Mouse (Mus musculus) CD4-positive, CD25-positive, alpha-beta regulatory T cell, adult 4 months (primary cell): ENCODE measurements around the gene Naa15. TPM values are rescaled to one million over a fixed set of nuclear protein-coding genes. Genes with fewer than 3 reads are reported as not detected.

Experiments used
- ATAC-seq: one replicate; pipeline ENCODE4 v1.8.0; 2017
- polyA plus RNA-seq, 2 experiments: library from polyadenylated mRNA; unstranded; fragments of 100-300 nt; shearing (Covaris generic); gene quantifications; one replicate each; pipeline ENCODE4 v1.2.1; 2017

The Naa15 gene
- polyA plus RNA-seq, 2 experiments from 2014 or later, result 18.4 to 30.4 TPM

GRCm38 (mm10) chr3:51434871-51435595 is 20.1 kb downstream of the Naa15 start:
- ATAC-seq, result no peak

GRCm38 (mm10) chr3:51468530-51468929 is 53.6 kb downstream of the Naa15 start:
- no peak for ATAC-seq

GRCm38 (mm10) chr3:51475706-51476105 is 60.8 kb downstream of the Naa15 start:
- ATAC-seq, result no peak

DNA sequence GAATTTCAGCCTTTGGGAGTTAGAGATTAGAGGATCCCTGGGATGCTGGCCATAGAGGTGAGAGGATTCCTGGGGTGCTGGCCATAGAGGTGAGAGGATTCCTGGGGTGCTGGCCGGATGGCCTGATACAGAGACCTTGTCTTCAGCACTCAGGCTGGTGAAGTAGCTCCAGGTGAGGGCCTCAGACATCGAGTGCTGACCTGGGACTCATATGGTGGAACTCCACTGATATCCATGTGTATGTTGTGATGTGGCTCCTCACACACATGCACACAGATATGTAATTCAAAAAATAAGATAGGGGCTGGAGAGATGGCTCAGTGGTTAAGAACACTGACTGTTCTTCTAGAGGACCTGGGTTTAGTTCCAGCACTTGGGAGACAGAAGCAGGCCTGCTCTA is 64.9 kb downstream of the Naa15 start:
- ATAC-seq, result no peak

DNA sequence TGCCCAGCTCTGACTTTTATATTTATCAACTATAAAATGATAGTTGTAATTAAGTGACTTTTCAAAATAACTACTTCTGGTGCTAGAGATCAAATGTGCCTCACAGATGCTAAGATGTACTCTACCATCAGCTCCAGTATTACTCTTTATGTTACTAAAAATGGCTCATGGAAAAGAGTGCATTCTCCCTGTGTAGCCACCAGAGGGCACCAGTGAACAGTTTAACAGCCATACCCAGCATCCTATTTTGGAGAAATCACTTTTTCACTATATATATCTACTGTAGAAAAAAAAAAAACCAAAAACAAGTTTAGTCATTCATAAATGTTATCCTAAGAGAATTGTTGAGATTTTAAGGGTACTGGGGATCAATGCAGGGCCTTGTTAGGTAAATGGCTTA is 66.1 kb downstream of the Naa15 start:
- ATAC-seq, result no peak

GRCm38 (mm10) chr3:51481881-51482280 is 66.9 kb downstream of the Naa15 start:
- no peak for ATAC-seq

- no peak for ATAC-seq
These were observed 67.8 kb downstream of the Naa15 start for GRCm38 (mm10) chr3:51482781-51483180.

- ATAC-seq, result peak; percentile 89
These were observed 68.9 kb downstream of the Naa15 start, which contains the start of gene Rab33b for GRCm38 (mm10) chr3:51483741-51484359. Gene Rab33b (plus strand): TSS chr3:51483920.

DNA sequence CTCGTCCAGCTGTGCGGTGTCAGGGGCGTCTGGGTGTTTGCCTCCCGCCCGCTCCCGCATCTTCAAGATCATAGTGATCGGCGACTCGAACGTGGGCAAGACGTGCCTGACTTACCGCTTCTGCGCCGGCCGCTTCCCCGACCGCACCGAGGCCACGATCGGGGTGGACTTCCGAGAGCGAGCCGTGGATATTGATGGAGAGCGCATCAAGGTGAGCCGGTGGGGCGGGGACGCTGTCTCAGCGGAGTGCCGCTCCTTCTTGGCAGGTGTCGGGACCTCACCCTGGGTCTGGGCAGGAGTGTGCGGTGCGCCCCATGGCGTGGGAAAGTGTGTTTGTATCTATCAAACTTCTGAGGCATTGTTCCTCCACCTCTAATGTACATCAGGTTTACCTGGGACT is 69.4 kb downstream of the Naa15 start:
- peak; percentile 2 for ATAC-seq

DNA sequence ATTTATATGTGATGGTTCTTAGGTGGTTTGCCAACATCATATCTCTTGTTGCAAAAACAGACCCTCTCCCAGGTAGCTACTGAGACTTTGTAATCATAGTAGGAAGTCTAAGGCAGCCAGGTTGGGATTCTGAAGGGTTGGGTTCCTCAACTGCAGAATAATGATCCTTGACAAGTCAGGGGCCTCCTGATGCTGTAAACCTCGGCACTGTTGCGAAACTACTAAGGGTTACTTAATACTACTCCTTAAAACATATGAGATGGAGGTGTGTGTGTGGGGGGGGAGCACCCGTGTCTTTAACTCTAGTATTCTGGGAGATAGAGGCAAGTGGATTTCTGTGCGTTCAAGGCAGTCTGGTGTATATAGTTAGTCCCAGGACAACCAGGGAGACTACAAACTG is 70.4 kb downstream of the Naa15 start:
- no peak for ATAC-seq

GRCm38 (mm10) chr3:51486491-51487195 is 71.7 kb downstream of the Naa15 start:
- no peak for ATAC-seq

DNA sequence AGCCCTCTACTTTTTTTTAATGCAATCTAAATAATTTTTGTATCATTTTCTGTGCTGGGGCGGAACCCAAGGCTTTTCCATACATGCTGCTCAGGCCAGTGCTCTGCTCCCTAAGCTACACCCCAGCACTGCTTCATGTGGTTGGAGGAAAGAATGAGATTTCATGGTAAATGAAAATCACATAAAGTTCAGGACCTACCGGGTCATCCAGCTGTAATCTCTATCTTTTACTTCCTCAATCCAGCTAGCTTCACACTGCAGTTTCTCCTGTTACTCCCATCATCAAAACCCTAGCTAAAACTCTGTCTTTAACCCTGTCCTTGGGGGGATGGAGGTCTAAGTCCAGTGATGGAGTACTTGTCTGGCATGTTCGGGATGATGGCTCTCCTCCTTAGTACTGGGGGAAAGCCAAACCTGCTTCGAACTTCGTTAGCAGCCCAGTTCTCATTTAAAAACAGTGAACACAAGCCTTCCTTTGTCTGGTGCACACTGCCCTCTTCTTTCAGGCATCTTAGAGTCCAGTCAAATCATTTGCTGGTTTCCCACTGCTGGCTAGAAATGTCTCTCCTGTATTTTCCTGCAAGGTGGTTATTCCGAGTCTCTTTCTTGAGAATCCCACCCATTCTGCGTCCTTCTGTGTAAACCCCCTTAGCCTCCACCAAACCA is 75.3 kb downstream of the Naa15 start:
- no peak for ATAC-seq

GRCm38 (mm10) chr3:51493272-51493838 is 78.4 kb downstream of the Naa15 start:
- no peak for ATAC-seq

DNA sequence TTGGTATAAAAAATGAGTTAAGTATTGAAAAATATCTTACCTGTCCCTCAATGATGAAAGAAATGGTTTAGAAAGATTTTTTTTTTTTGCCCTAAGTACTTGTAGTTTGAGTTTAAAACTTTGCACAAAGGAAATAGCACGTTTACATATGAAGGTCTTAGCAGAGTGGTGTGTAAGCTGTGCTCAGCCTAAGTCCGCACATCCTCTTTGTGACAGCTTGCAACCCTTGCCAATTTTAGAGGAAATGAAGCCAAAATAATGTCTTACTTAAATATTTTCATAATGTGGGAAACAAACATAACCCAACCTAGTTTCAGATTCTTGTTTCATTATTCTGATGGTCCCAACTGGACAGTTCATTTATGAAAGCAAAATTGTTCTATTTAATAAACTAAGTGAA is 79.5 kb downstream of the Naa15 start:
- no peak for ATAC-seq

- ATAC-seq, result no peak
These were observed 80.7 kb downstream of the Naa15 start for GRCm38 (mm10) chr3:51495646-51496045.

GRCm38 (mm10) chr3:51497978-51498377 is 83.0 kb downstream of the Naa15 start:
- no peak for ATAC-seq

DNA sequence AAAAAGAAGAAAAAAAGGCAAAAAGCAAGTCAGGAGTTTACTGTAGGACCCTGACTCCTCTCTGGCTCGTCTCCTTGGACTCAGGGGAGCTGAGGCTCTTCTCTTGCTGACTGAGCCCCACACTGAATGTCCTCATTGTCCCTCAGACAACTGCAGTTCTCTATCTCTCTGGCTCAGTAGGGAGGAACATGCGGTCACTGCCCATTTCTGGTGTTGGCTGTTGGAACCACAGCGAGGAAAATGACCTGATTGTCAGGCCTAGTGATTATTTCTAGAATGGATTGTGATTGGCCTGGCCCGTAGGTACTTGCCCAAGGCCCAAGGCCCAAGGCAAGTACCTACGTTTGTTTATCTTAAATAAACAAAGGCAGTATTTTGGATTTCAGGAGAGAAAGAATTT is 83.7 kb downstream of the Naa15 start:
- no peak for ATAC-seq

DNA sequence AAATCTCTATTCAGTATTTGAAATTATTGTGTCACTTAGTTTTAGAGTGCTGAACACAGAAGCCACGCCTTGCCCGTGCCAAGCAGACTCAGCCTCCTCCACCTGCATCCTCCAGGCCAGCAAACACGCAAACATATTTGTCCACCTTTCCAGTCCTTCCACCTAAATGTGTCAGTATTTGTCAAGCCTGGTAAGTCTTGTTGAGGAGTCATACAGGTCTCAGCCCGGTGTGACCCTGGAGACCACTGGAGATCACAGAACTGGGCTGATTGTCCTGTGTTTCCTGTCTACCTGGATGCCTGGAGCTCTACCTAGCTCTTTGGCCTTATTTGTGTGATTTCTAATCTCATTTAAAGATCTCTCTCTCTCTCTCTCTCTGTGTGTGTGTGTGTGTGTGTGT is 84.9 kb downstream of the Naa15 start:
- no peak for ATAC-seq

DNA sequence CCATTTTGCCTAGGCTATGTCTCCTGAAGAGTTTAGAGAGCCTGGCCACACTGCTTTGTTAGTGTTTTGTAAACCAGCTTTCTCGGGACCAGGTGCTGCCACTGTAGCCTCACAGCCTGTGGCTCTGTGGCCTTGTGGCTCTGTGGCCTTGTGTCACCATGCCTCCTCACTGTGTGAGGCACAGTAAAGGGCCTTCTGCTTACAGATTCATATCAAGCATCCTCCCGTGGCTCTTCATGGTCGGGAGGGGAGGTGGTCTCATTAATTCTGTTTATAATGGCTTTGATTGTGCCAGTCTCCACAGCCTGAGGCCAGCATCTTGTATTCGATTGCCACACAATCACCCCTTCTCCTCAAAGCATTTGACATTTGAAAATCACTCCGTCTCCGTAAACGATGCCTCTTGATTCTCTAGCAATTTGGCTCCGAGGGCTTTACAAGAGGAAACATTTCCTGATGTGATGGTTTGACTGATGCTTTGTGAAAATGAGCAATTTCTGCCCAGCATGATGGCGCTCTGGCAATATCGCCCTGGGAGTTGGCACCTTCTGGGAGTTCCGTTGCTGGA is 89.5 kb downstream of the Naa15 start:
- no peak for ATAC-seq

DNA sequence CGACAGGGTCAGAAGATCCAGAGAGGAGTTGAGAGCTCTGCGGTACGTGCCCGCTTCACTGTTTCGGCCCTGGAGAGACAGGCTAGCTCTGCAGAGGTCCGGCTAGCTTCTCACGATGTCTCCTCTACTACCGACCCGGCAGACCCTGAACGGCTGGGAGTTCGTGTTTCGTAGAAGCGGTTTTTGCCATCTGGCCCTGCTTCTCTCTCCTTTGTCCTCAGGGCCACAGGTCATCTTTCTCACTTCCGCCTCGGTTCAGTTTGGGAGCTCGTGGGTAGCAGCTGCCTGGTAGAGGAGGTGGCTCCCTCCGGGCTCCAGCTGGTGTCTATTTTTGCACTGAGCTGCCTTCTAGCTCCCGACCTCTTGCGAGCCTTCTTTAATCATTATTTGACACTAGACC is 90.5 kb downstream of the Naa15 start:
- no peak for ATAC-seq

DNA sequence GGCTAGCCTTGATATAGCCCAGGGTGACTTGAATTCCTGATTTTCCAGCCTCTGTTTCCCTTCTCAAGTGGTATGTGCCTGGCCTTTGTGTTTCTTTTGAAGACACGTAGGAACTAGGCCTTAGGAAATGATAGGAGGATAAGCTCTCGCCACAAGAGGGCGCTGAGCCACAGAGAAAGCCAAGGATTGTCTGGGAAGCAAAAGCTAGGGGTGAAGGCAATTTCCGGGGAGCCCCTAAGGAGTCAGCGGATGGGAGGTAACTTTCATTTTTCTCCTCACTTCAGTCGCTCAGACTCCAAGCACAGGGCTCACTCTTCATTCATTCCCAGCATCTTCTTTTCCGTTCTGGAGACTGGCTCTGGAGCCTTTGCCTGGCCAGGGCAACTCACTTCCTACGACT is 96.0 kb downstream of the Naa15 start:
- ATAC-seq, result peak; percentile 95

DNA sequence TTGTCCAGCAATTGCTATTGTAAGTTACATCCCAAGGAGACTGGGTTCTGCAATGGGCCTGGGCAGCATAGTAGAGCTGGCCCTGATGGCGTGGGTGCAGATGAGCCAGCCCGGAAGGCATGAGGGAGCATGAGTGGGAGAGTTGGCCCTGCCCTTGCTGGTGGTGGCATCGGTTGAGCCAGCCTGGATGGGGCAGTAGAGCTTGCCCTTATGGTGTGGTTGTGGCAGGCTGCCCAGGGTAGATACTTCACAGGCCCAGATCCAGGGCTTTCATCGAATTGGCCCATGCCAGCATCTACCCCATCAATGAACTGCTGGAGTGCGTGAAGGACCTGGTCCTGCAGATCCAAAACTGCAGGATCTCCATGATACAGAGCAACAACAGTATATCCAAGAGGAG is 97.0 kb downstream of the Naa15 start:
- ATAC-seq, result no peak

DNA sequence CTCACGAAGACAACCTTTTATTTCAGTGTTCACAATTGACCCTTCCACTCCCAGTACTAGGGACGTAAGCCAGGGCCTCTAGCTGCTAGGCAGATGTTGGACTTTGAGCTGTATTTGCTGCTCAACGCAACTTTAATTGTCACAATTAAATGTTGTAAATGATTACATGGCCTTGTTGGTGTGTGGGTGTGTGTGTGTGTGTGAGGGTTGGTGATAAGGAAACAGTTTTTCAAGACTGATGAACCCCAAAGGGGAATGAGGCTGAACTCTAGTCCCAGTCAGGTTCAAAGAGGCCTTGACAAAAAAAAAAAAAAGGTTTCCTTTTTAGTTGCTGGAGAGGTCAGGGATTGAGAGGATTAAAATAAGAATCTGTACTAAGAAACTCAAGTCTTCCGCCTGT is 102.5 kb downstream of the Naa15 start:
- ATAC-seq, result no peak
